Mouse (Mus musculus) left cerebral cortex, adult 8-10 months (tissue): ENCODE data around the gene Spon2. TPM values are rescaled to one million over a fixed set of nuclear protein-coding genes. Genes with fewer than 3 reads are reported as not detected.

Experiments used
- DNase-seq, 2 experiments: peaks; one replicate each; pipeline ENCODE4 v3.0.0; 2022; ENCODE audit warnings: low spot score in 2 of 2
- total RNA-seq, 4 experiments: library from RNA; stranded (reverse); gene quantifications; 2 replicates each; pipeline ENCODE4 v1.2.4; 2022

Spon2 gene
- total RNA-seq, 4 experiments from 2014 or later = 0.46 TPM; not detected in 3

DNA sequence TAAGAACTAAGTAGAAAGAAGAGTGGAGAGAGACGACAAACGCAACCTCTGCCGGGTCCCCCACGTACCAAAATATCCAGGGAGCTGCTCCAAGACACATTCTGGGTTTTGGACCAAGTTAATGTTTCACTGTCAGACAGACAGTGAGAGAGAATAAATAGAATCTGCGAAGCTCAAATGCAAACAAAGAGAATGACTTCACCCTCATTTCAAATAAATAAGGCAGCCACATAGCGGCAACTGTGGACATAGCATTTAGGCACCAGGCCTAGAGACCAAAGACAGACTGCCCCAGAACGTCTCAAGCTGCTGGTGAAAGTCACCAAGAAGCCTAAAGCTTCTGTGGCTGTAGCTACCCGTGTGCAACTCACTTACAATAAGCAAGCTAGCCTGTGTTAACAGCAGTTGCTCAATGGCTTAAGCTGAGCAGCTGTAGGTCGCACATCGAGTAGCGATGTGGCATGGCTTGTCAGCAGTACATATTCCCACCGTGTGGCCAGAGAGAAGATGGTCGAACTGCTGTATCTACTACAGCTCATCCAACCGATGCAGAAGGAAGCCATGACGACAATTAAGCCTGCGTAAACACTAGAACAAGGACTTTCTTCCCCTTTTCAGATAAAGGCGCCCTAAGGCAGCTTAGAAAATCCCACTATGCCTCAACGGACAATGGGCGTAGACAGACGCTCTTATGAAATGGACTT lies 643 bp upstream of the Spon2 start:
- no peak for DNase-seq

DNA sequence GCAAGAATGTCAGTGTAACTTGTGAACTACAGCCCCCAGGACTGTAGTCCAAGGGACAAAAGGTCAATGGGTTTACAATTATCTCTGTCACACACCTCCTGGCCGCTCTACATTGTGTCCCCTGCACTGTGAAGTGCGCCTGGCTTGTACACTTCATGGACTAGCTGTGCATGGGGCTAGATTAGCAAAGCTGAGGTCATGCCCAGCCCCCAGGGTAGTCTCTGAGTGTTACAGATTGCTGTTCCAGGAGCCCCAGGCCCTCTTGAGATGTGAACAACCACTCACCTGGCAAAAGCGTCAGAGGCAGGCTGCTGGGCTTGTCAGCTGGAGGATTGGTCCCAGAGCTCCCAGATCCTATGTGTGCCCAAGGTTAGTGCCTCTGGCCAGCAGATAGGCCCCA lies 592 bp downstream of the Spon2 start:
- DNase-seq = no peak

DNA sequence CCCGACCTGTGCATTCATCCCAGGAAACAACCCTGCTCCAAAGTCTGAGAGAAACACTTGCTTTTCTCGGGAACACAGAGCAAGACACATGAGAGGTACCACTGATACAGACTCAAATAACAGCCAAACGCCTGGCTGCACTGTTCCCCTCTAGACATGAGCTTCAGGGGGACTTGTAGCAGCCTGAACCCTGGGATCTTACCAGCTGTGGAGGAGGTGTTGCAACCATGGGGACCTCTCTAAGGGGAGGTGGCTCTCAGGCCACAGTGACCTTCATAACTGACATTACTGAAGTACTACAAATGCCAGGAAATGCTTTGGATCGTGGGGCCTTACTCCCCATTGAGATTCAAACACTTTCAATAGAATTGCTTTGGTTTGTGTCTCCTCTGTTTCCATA lies 3.5 kb downstream of the Spon2 start:
- DNase-seq = no peak

DNA sequence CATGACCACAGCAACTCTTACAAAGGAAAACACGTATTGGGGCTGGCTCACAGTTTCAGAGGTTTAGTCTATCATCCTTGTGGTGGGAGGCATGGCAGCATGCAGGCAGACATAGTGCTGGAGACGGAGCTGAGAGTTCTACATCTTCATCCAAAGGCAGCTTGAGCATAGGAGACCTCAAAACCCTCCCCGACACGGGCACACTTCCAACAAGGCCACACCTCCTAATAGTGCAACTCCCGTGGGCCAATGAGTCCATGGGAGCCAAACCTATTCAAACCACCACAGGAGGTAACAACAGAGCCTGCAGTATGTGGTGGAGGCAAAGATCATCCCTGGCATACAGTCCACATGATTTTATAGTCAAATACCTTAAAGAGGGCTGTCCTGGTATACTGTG lies 7.0 kb downstream of the Spon2 start:
- DNase-seq = no peak

DNA sequence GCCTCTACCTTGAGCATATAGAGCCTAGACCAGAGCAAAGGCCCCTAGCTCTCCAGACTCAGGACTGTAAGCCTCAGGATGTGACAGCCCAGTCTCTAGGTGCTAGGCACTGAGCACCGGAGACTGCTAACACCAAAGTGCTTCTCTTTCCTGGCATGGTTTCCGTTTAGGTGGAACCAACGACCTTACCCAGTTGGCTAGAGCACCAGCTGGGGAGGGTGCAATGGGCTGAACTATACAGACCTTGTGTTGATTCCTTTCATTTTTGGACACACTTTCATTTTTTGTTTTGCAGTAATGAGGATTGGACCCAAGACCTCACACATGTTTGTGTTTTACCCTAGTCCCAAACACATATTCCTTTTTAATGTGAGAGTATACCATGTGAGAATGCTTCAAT lies 7.7 kb downstream of the Spon2 start:
- DNase-seq = no peak

DNA sequence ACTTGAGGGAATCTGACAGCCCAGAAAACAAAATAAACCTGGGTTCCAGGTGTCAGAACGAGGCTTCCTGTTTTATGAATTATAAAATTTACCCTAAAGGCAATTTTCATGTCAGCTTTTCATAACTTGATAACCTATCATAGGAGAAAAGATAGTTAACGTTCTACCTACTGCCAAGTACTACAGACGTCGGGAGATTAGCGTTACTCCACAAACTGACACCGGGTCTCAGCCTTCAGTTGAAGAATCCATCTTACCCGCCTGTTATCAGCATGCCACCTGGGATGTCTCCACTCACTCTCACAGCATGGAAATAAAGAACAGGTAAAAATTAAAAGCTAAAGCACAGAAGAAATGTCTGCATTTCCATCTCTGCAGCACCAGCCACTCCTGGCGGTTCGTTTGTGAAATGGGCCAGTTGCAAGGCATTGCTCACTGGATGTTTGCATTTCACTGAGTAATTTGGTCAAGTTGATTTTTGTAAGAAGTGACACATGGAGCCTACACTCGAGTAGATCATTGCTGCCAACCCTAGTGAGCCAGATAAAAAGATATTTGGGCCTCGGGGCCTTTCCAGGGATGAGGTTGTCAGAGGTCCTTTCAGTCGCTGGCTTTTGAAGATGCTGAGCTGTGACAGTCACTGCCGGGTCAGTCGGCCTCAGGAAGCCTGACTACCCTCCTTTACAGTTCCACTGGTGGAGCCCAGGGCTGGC lies 9.6 kb downstream of the Spon2 start:
- DNase-seq = no peak

DNA sequence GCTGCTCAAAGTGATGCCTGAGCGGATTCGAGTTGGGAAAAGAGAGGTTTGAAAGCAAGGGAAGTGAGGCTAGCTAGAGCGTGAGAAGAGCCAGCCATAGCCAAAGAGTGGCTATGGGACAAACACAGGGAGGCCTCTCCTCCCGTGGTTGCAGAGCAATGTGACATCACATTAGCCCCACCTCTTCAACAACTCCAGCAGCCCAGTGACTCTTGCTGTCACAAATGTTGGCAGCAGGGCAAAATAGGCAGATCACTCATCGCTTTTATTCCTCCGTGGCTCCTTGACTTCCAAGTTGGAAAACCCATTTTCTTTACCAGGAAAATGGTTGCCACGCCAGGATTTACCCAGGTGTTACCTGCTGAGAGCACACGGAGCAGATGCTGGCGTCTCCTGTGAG lies 11.1 kb downstream of the Spon2 start:
- DNase-seq = no peak

DNA sequence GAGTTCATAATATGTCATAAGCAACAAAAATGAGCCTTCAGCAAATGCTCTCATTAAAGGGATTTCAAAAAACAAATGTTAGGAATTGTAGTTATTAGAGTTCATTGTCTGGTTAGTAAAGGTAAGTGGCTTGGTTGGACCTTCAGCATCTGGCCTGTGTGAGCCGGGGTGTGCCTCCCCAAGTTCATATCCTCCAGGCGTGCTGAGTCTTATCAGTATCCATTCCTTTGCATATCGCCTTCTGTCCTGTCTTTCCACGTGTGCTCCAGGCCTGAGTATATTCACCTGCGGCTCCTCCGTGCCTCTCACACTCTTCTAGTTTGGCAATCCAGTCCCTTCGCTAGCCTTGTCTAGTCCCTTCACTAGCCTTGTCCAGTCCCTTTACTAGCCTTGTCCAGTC lies 11.9 kb downstream of the Spon2 start:
- no peak for DNase-seq

DNA sequence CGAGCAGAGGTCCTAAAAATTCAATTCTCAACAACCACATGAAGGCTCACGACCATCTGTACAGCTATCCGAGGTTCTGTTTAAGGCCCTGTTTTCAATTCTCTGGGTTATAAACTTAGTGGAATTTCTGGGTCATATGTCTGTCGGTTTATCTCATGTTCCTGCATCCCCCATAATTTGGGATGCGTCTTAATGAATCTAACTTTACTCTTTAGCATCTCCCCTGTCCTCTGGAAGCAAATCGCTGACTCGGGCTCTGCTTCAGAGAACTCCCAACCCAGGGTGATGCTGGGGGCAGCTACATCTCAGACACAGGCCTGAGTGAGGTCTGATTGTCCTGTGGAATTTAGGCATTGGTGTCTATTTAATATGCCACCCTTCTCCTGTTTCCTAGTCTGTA lies 14.0 kb downstream of the Spon2 start:
- no peak for DNase-seq

DNA sequence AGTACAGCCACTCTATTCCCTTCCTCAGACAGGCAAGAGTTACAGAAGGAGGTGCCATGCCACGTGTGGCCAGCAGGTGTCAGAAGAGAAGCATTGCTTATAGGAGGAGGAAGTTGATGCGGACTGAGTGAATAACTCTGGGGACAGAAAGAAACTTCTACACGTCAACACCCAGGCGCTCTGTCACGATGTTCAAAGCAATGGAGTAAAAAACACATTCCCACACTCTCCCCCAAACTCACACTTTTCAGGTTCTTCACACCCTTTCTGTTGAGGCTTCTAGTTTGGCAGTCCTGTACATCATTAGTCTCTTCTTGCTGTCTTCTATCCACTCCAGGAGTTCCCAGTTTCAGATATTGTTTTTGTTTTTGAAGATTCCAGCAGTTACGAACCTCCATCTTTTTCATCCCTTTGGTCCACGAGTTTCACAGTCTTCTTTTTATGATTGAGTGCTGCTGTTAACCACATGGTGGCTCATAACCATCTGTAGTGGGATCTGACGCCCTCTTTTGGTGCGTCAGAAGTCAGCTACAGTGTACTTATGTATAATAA lies 14.5 kb downstream of the Spon2 start:
- DNase-seq = peak in 1 of 2 experiments; percentile 76

DNA sequence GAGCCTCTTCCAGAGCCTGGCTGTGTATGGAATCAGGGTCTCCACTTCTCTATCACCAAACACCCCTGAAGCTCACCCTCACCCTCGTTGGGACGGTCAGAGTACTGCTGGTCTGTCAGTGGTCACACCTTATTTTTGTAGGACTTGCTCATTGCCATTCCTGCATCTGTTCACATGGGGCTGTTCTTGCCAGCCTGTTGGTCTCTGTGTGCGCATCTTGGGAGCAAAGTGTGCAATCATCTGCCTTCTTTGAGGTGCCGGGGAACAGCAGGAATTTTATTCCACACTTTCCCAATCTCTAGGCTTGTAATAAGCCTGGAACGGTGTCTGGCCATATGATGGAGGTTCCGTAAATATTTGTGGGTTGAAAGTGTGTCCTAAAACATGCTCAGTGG lies 15.1 kb downstream of the Spon2 start:
- DNase-seq = no peak

DNA sequence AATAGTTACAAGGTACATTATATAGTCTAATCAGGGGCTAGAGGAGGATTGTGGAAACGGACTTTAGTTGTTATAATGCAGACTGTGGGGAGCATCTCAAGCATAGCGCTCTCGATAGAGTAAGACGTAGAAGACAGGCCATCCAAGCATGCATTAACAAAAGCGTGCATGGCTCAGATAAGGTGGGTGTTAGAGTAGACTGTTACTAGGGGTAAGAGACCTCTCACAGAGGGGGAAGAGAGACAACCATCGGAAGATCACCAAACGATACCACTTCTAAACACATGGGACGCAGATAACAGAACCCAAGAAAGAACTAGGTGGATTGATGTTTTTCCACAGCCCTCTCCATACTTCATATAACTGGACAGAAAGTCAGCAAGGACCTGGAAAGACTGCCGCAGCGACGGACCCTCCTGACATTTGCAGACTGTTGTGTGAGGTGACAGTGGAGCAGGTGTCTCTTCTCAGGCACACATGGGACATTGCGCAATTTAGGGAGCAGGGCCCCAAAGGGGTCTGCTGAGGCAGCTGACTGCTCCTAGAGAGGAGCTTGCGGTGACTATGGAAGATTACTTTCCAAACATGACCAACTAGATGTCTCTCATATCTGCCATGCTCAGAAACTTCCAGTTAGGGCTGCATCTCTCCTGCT lies 15.6 kb downstream of the Spon2 start:
- DNase-seq = no peak

DNA sequence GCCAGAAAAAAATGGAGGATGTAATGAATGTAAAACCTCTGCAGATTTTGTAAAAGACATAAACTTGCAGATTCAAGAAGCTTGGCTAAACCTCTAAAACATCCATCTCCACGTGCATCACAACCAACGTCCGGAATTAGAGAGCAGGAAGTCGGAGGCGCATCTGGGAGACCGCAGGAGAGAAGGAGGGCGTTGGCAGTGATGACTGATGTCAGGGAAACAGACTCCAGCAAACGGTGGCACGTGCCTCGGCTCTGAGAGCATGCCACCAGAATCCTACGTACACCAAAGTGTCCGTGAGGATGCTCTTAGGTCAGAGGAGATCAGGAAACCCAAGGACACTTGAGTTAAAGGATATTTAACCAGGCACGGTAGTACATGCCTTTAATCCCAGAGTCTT lies 16.6 kb downstream of the Spon2 start:
- no peak for DNase-seq

DNA sequence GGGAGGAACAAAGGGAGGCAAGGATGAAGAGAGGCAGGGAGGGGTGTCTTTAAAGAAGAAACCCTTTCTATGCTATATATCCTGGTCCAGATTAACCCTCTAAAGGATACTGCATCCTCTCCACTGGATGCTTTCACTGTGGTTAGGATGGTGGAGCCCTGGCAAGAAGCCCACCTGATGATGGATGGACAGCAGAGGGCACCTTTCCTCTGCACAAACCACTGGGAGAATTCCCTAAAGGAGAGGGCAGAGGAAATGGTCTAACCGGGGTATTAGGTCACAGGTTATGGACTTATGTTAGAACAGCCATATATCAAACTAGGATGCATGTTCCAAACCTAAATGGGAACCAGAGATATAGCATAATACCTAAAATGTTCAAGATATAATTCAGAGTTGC lies 18.2 kb downstream of the Spon2 start:
- DNase-seq = no peak

DNA sequence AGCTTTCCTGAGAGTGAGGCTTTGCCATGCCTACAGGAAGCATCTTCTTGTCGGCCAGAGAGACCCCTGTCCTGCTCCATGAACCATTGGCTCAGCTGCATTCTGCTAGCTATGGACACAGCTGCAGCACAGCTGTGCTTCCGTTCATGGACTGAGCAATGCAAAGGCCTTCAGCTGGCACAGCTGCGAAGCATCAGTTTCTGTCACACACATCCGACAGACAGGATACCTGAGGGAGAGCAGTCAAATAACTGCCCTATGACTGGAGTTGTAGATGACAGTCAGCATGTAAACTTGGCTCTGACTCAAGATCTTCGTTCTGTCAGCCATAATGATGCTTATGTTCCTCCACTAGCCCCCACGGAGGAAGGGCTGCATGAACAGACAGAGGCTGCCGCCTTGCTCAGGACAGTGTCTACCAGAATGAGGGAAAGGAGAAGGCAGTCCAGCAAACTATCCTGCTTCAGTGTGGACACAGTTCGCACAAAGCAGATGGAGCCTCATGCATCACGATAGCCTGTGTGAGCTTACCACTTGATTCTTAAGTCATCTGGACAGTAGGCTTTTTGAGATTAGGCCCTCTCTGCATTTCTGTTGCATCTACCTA lies 22.9 kb downstream of the Spon2 start:
- no peak for DNase-seq

DNA sequence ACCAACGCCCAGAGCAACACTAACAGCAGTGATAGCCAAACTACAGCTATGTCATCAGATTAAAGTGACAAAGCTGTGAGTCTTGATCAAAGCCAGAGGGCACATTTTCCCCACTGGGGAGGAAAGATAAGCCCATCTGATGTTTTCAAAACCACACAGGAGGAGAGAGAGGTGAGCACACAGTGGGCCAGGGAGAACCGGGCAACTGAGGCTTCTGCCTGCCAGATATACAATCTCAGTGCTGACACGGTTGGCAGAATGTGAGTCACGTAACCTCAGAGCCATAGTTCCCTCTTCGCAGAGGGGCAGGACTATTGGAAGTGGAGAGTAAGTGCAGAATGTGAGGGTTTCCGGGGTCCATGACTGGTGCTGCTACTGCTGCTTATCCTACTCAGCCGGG lies 24.7 kb downstream of the Spon2 start:
- no peak for DNase-seq

Other genes with a start within 250 kb of the Spon2 start
- gene Ywhah, start 199.6 kb downstream of the Spon2 start, total RNA-seq = 1,000 to 10,000 TPM in 2 of 4 experiments, 100 to 1,000 TPM in 2; 903 to 1,086 (median 994) TPM
- not detected for gene Slc5a1, start 114.2 kb downstream of the Spon2 start, total RNA-seq
- 100 to 1,000 TPM; 306 to 326 (median 313) TPM for gene Ctbp1, start 56.5 kb upstream of the Spon2 start, total RNA-seq
- 100 to 1,000 TPM in 1 of 4 experiments, 10 to 100 TPM in 3; 91.7 to 104 (median 98.1) TPM for gene Maea, start 117.1 kb upstream of the Spon2 start, total RNA-seq
- gene Uvssa, start 160.1 kb upstream of the Spon2 start, total RNA-seq = 1 to 10 TPM; 7.2 to 8.5 (median 8.0) TPM
- not detected for gene Nkx1-1, start 215.5 kb upstream of the Spon2 start, total RNA-seq